Mouse (Mus musculus): ENCODE results near the gene Rtn1. TPM values are rescaled to one million over a fixed set of nuclear protein-coding genes. Genes with fewer than 3 reads are reported as not detected.

Gene Rtn1
- polyA plus RNA-seq, 1 experiment = not detected

DNA sequence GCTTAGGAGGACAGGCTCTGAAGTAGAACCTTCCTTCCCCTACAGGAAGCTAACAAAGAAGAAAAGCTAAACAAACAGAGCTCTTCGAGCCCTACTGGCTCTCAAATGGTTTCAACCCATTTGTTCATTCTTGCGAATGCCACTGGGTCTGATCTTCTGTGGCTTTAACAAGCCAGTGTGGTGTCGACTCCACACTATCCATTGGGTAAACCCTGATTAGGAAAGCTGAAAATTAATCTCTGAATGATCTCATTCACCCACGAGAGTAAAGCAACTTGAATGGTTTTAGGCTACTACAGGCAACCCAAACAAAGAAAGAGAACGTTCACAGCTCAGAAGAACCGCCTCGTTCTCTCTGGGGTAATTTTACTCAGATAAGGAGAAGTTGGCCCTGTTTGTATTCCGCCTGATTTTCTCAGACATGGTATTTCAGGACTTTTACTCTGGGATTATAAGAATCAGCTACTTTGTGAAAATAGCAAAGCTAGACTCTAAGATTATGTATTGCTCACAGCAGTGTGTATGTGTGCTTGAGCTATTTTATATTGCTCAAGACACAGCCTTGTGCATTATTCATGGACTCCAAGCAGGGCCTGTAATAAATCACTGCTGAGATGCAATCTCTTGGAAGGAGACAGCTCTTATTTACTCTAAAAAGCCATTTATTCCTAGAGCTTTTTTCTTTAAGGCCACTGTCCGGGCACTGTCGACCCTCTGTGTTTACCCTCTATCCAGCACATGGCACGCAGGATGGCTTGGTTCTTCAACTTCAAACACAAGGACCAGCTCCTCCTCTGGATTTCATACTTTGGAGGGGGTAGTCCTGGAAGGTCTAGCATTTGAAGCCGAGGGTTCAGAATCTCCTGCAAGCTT lies 43.4 kb downstream of the Rtn1 start:
- H3K4me3 ChIP-seq (ENCODE audit: insufficient read depth, low read depth, low read length) = no peak overlapping the region
- 63% methylated on average over 12 of the region's 12 CpGs for WGBS
- no peak overlapping the region for H3K27ac ChIP-seq (ENCODE audit: insufficient read depth, low read depth, low read length)
- TF ChIP-seq CTCF (IDR thresholded peaks at IDR 0.05; ENCODE audit: insufficient read depth, low read depth, low read length) = no peak
- no peak for TF ChIP-seq POLR2A (IDR thresholded peaks at IDR 0.05; ENCODE audit: insufficient read depth, low read depth, low read length)
- H3K4me1 ChIP-seq (ENCODE audit: control insufficient read depth, insufficient read depth, low read length) = peaks cover 21% of the 10 kb centered on the region

DNA sequence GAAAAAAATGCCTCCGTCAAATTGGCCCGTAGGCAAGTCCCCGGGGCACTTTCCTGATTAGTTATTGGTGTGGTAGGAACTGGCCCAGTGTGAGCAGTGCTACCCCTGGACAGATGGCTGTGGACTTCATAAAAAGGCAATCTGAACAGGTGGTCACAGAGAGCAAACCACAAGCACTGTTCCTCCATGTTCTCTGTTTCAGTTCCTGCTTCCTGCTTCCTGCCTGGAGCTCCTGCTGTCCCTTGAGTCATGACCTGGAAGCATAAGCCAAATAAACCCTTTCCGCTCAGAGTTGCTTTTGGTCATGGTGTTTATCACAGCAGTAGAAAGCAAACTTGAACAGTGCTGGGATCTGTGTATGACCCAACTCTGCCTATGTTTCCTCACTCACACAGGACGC lies 44.3 kb downstream of the Rtn1 start:
- peaks cover 21% of the 10 kb centered on the region for H3K4me1 ChIP-seq (ENCODE audit: control insufficient read depth, insufficient read depth, low read length)
- no peak overlapping the region for H3K4me3 ChIP-seq (ENCODE audit: insufficient read depth, low read depth, low read length)
- TF ChIP-seq POLR2A (IDR thresholded peaks at IDR 0.05; ENCODE audit: insufficient read depth, low read depth, low read length) (no peak), CTCF (IDR thresholded peaks at IDR 0.05; ENCODE audit: insufficient read depth, low read depth, low read length) (no peak)
- 96% methylated on average over 5 of the region's 5 CpGs for WGBS
- no peak overlapping the region for H3K27ac ChIP-seq (ENCODE audit: insufficient read depth, low read depth, low read length)

DNA sequence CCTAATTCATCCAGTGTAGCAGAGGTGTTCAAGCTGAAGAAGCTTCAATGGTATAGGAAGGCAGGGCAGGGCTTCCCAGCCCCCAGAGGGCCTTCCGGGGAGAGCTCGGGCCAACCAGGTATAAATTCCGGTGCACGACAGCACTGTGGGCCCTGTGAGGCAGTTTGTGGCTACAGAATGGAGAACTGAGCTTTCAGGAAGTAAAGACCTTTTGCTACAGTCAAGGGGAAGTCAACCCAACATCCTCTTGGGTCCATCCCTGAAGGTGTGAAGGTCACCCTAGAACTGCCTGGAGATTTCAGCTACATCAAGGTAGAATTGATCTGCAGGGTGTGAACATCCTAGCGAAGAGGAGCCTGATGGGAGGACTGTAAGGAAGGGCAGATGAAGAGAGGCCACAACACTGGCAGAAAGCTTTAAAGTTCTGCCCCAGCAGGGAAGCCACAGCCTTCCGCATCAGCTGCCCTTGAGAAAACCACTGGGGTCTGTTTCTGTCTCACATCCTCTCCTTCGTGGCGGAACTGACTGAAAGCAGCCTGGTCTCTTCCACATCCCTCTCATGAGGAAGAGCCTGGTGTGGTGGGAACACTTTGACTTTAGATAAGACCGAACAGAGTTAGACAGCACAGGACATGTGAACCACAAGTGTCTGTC lies 47.0 kb downstream of the Rtn1 start:
- TF ChIP-seq POLR2A (IDR thresholded peaks at IDR 0.05; ENCODE audit: insufficient read depth, low read depth, low read length) = no peak
- no peak for TF ChIP-seq CTCF (IDR thresholded peaks at IDR 0.05; ENCODE audit: insufficient read depth, low read depth, low read length)
- H3K27ac ChIP-seq (ENCODE audit: insufficient read depth, low read depth, low read length) = no peak overlapping the region
- H3K4me1 ChIP-seq (ENCODE audit: control insufficient read depth, insufficient read depth, low read length) = peaks cover 25% of the 10 kb centered on the region
- no peak overlapping the region for H3K4me3 ChIP-seq (ENCODE audit: insufficient read depth, low read depth, low read length)
- 85% methylated on average over 9 of the region's 9 CpGs for WGBS

DNA sequence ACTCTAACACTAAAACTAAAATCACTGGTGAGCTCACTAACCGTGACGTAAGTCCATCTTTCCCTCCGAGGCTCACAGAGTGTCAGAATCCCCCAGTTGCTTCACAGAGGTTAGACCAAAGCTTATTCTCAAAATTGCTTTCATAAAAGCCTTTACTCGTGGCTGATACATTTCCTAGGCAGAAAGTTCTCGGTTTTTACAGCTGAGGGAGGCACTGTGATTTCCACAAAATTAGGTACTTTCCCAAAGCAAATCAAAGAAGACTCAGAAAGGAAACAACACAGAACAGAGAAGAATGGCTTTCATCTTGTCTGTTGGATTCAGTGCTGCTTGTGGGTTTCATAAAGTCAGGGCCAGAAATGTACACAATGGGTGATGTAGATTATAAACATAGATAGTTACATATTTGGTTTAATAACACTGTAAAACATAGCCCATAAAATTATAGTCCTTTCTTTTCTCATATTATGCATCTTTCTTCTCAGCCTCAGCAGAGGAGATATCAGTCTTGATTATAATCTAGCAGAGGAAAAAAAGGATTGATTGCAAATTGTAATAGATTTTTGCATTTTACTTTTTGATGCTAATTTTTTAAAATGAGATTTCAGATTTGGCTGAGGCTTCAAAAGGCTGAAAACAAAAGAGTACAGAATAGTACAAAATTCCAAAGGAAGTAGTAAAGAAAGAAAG lies 47.8 kb downstream of the Rtn1 start:
- 72% methylated on average over 5 of the region's 5 CpGs for WGBS
- H3K4me3 ChIP-seq (ENCODE audit: insufficient read depth, low read depth, low read length) = no peak overlapping the region
- peaks cover 20% of the 10 kb centered on the region for H3K4me1 ChIP-seq (ENCODE audit: control insufficient read depth, insufficient read depth, low read length)
- H3K27ac ChIP-seq (ENCODE audit: insufficient read depth, low read depth, low read length) = no peak overlapping the region
- TF ChIP-seq CTCF (IDR thresholded peaks at IDR 0.05; ENCODE audit: insufficient read depth, low read depth, low read length) (no peak), POLR2A (IDR thresholded peaks at IDR 0.05; ENCODE audit: insufficient read depth, low read depth, low read length) (no peak)

DNA sequence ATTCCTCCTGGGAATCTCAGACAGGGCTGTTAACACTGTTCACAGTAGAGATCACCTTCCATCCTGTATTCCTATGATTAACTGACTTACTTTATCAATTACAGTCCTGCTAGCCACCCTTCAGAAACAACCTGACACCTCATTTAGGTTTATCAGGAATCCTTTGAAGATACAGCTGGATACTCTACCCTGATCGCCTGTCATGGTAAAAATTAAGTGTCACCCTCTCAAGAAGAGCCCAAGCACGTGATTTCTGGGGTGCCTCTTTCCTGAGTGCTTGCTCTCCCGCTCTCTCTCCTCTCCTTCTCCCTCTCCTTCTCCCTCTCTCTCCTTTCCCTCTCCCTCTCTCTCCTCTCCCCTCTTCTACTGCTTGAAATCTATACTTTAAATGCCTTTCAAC lies 49.0 kb downstream of the Rtn1 start:
- Histone ChIP-seq H3K4me1 (ENCODE audit: control insufficient read depth, insufficient read depth, low read length) (peaks cover 22% of the 10 kb centered on the region), H3K4me3 (ENCODE audit: insufficient read depth, low read depth, low read length) (no peak overlapping the region), H3K27ac (ENCODE audit: insufficient read depth, low read depth, low read length) (no peak overlapping the region)
- TF ChIP-seq CTCF (IDR thresholded peaks at IDR 0.05; ENCODE audit: insufficient read depth, low read depth, low read length) (no peak), POLR2A (IDR thresholded peaks at IDR 0.05; ENCODE audit: insufficient read depth, low read depth, low read length) (no peak)
- 89% methylated on average over 3 of the region's 3 CpGs for WGBS

DNA sequence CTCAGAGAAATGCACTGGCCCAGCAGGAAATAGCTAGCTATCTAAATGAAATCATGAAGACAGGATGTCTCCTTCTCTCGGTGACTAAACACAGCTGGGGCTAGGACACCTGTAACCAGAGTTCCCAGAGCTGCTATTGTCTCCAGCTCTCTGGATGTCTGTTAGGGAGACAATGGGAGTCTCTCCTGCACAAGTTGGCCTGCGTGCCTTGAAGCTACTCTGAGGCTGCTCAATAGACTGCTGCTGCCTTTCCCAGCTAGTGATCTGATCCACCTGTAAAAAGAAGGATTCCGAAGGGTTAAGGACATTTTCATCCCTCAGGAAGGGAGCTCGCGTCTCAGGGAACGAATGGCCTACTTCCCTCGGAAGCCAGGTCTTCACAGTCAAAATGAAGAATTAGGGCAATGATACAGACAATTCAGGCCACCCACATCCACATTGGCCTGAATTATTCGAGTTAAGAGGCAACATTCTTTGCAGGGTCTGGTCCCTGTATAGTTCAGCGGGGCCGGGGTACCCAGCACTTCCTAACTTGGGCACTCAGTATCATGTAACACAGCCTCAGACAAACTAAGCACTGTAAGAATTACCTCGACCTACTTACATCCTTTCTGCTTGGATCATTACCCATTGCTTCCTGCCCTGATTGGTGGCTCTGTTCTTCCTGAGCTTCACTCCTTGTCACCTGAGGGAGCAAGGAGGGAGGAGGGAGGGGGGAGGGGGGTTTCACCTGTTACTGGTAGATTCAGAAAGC lies 51.0 kb downstream of the Rtn1 start:
- WGBS = 55% methylated on average over 11 of the region's 11 CpGs
- TF ChIP-seq POLR2A (IDR thresholded peaks at IDR 0.05; ENCODE audit: insufficient read depth, low read depth, low read length) (no peak), CTCF (IDR thresholded peaks at IDR 0.05; ENCODE audit: insufficient read depth, low read depth, low read length) (no peak)
- peaks cover 17% of the 10 kb centered on the region for H3K4me1 ChIP-seq (ENCODE audit: control insufficient read depth, insufficient read depth, low read length)
- H3K27ac ChIP-seq (ENCODE audit: insufficient read depth, low read depth, low read length) = no peak overlapping the region
- no peak overlapping the region for H3K4me3 ChIP-seq (ENCODE audit: insufficient read depth, low read depth, low read length)

DNA sequence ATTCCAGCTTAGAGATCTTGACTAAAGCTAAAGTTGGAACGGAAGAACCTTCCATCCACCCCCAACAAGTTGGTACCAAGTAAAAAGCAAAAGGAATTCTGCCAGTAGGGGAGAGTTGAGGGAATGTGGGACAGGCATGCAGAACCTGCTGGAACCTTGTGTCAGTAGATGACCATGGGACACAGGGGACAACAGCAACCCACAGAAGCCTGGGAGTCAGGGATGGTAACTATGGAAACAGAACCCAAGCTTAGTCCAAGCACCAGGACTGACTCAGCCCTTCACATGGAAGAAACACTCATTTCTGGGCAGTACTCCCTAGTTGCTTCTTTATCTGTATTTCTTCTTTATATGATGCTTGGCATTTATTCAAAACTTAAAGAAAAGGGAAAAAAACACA lies 54.6 kb downstream of the Rtn1 start:
- Histone ChIP-seq H3K4me1 (ENCODE audit: control insufficient read depth, insufficient read depth, low read length) (peaks cover 12% of the 10 kb centered on the region), H3K4me3 (ENCODE audit: insufficient read depth, low read depth, low read length) (no peak overlapping the region), H3K27ac (ENCODE audit: insufficient read depth, low read depth, low read length) (no peak overlapping the region)
- no peak for TF ChIP-seq POLR2A (IDR thresholded peaks at IDR 0.05; ENCODE audit: insufficient read depth, low read depth, low read length)
- 69% methylated on average over 1 of the region's 1 CpGs for WGBS

DNA sequence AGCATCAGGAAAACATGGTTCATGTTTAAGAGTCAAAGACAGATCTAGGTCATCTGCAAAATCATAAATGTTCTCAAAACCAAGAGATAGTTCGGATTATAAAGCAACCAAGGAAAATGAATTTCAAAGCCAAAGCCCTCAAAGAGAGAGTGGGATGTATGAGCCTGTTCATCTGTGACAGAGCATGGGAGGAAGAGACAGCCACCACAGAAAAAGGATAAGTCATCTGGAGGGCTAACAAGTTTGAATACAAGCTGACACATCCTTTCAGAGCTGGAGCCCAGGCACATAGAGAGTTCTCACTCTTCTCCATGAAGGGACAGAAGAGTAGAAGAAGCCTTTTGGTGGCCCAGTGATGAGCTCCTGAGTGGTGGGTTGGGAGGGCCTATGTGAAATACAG lies 55.3 kb downstream of the Rtn1 start:
- Histone ChIP-seq H3K4me3 (ENCODE audit: insufficient read depth, low read depth, low read length) (no peak overlapping the region), H3K4me1 (ENCODE audit: control insufficient read depth, insufficient read depth, low read length) (peaks cover 12% of the 10 kb centered on the region), H3K27ac (ENCODE audit: insufficient read depth, low read depth, low read length) (no peak overlapping the region)
- TF ChIP-seq CTCF (IDR thresholded peaks at IDR 0.05; ENCODE audit: insufficient read depth, low read depth, low read length) (no peak), POLR2A (IDR thresholded peaks at IDR 0.05; ENCODE audit: insufficient read depth, low read depth, low read length) (no peak)
- WGBS = 93% methylated on average over 1 of the region's 1 CpGs

All from olfactory bulb, adult 2 months (tissue).